Mouse (Mus musculus): Measurements from ENCODE around the gene Slc40a1. TPM values are rescaled to one million over a fixed set of nuclear protein-coding genes. Genes with fewer than 3 reads are reported as not detected.

Gene Slc40a1
- 8.9 TPM for total RNA-seq (2023)

GRCm38 (mm10) chr1:45926393-45926763 lies at the start of gene Slc40a1:
Gene Slc40a1, minus strand, starts transcription at chr1:45926523.

DNA sequence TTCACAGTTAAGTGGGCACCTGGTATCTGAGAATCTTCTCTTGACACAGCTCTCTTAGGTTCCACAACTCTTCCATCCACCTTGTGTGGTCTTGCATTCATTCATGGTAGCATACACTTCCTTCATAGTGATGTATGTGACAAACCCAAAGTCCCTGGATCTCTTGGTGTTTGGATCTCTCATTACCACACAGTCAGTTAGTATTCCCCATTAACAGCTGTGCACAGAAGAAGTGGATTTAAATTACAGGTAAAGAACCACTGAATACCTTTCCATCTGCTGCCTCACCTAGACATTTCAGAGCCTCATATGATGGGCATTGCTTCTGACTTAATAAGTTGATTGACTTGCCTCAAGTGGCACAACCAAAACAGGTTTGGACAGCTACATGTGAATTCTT lies 36.1 kb downstream of the Slc40a1 start, which contains the start of gene Gm5269:
Gm5269 (minus strand) TSS at position 101 of the 400 bp plus-strand sequence.

Other genes with a start within 250 kb of the Slc40a1 start
- gene Wdr75, start 131.4 kb downstream of the Slc40a1 start, total RNA-seq (2023) = 70.0 TPM
- gene Gm5269, start 36.2 kb downstream of the Slc40a1 start, total RNA-seq (2023) = not detected
- gene Dnah7b, start 139.8 kb upstream of the Slc40a1 start, total RNA-seq (2023) = 1.5 TPM